Mouse (Mus musculus) kidney, adult 2 months (tissue): ENCODE measurements around the gene Zbed4. TPM values are rescaled to one million over a fixed set of nuclear protein-coding genes. Genes with fewer than 3 reads are reported as not detected.

Experiments
- DNase-seq: peaks from one replicate; pipeline ENCODE4 v3.0.0; 2021
- H3K27ac ChIP-seq: fragments of 200-500 bp; 2 replicates; pipeline ENCODE4 v1.5.1; 2012; ENCODE audit warnings: low read depth, low read length, control low read depth, inconsistent platforms; ENCODE audit not compliant: insufficient read depth
- H3K27me3 ChIP-seq: fragments of 200-500 bp; replicated peaks from 2 replicates; pipeline ENCODE4 v1.6.1; 2012; ENCODE audit warnings: mild to moderate bottlenecking, moderate library complexity, low read length, inconsistent platforms; ENCODE audit not compliant: control insufficient read depth, insufficient read depth
- H3K36me3 ChIP-seq: fragments of 200-500 bp; 2 replicates; pipeline ENCODE4 v1.6.1; 2012; ENCODE audit warnings: mild to moderate bottlenecking, moderate library complexity, low read length, inconsistent platforms; ENCODE audit not compliant: control insufficient read depth, insufficient read depth
- H3K4me1 ChIP-seq: fragments of 200-500 bp; 2 replicates; pipeline ENCODE4 v1.6.1; 2011; ENCODE audit warnings: low read length; ENCODE audit not compliant: control insufficient read depth, insufficient read depth
- H3K4me3 ChIP-seq: fragments of 200-500 bp; 2 replicates; pipeline ENCODE4 v1.5.1; 2011; ENCODE audit warnings: mild to moderate bottlenecking, low read depth, low read length, control low read depth; ENCODE audit not compliant: insufficient read depth
- CTCF ChIP-seq: fragments of 200-500 bp; conservative IDR thresholded peaks from 2 replicates; pipeline ENCODE4 v1.5.1; 2011; ENCODE audit warnings: low read depth, mild to moderate bottlenecking, control low read depth, low read length, moderate library complexity, mixed read lengths; ENCODE audit not compliant: insufficient read depth, insufficient read length
- POLR2A ChIP-seq: fragments of 200-500 bp; IDR thresholded peaks from one replicate; pipeline ENCODE4 v1.6.1; 2011; ENCODE audit warnings: low read depth, low read length, control low read depth
- WGBS: fragments of 180-500 bp; shearing (Covaris S2); methylation state at CpG from one replicate; pipeline ENCODE4 v1.1.7; 2018; 5-methylcytosine and 5-hydroxymethylcytosine counted together
- polyA plus RNA-seq: library from polyadenylated mRNA; depleted of rRNA; stranded (reverse); fragments of >200 nt; gene quantifications from 2 replicates; pipeline ENCODE4 v1.2.3, GENCODE M21; 2012

The Zbed4 gene
- polyA plus RNA-seq, 1 experiment, result 5.6 TPM

DNA sequence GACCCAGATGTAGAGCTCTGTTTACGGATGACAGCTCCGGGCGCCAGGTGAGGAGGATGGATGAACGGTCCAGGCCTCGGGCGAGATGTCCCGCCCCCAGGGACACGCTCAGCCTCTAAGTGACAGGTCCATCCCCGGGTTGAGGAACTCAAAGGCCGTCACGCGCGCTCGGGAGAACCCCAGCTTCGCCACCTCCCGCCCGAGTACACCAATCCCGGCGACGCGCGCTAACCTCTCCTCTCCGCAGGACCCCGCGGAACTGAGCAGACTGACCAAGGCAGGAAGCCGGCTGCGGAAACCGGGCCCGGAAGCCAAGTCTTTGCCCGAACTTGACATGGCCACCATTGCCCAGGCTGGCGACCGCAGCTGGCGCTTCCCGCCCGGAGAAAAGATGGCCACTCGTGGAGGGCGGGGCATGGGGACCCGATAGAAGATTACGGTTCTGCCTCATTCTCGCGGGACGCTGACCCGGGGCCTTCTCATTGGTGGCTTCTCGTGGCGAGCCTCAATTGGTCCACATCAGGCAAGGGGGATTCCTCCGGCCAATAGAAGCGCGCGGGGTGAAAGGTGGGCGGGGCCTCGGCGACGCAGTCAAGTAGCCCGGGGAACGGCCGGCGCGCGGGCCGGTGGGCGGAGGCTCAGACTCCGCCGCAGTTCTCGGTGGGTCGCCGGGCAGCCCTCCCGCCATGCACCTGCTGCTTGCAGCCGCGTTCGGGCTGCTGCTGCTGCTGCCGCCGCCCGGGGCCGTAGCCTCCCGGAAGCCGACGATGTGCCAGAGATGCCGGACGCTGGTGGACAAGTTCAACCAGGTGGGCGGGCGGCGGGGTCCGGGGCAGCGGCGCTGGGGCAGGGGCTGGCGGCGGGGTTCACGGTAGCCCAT is 67.8 kb downstream of the Zbed4 start, which contains the start of the genes Alg12 and Creld2:
Gene Alg12 (minus strand): TSS at position 293 of the 880 bp plus-strand sequence.
Gene Creld2 (plus strand): TSS at position 621 of the 880 bp plus-strand sequence.
- Histone ChIP-seq H3K36me3 (no peaks in the 10 kb centered on the region; the same call in 1 of the 2 replicates), H3K4me3 (peak within 1 kb of the TSS; percentile 93), H3K4me1 (peaks cover 5% of the 10 kb centered on the region; the same call in 1 of the 2 replicates), H3K27me3 (no peaks in the 10 kb centered on the region), H3K27ac (peak within 1 kb of the TSS; percentile 73)
- DNase-seq, result peak; percentile 100
- TF ChIP-seq POLR2A, result peak; percentile 47
- TF ChIP-seq CTCF, result no peak
- WGBS, result under 1% methylated on average over 88 of the region's 88 CpGs

DNA sequence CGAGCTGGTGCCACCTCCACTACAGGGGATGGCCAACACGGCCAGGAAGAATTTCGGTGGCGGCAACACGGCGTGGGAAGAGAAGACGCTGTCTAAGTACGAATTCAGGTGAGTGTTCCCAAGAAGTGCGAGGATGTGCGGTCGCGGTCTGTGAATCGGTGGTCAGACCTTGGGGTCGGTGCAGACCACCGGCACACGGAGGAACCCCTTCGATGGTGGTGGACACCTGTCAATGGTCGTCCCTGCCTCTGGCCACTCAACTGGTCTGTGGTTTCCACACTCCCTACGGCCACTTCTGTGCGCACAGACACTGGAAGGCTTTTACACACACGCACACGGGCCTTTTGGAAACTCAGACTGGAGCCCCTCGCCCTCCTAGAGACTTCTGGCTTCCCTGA is 68.4 kb downstream of the Zbed4 start:
- no peak overlapping the region for H3K27ac ChIP-seq
- WGBS, result under 1% methylated on average over 23 of the region's 23 CpGs
- no peak for DNase-seq
- H3K36me3 ChIP-seq, result no peaks in the 10 kb centered on the region; the same call in 1 of the 2 replicates
- peaks cover 5% of the 10 kb centered on the region; the same call in 1 of the 2 replicates for H3K4me1 ChIP-seq
- H3K4me3 ChIP-seq, result peak overlapping the region; percentile 83
- no peaks in the 10 kb centered on the region for H3K27me3 ChIP-seq
- TF ChIP-seq CTCF (no peak), POLR2A (no peak)

DNA sequence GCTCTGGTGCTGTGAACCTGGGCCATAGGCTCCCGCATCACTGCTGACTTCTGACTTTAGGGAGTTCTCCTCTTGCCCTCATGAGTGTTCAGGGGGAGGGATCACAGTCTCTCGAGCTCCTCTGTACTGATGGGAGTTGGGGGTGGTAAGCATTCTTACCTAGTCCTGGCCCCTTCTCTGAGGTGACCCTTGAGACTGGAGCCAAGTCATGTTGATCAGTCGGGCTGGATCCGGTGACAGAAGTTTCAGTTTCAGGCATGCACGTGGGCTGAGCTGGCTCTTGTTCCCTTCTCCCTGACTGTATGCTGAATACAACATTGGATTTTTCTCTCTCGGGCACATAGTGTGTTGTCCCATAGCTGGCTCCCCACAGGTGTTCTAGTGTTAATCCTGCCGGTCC is 69.9 kb downstream of the Zbed4 start:
- Histone ChIP-seq H3K27ac (no peak overlapping the region), H3K27me3 (no peaks in the 10 kb centered on the region), H3K4me3 (no peak overlapping the region), H3K4me1 (peaks cover 5% of the 10 kb centered on the region; the same call in 1 of the 2 replicates), H3K36me3 (no peaks in the 10 kb centered on the region)
- WGBS, result 50% methylated on average over 7 of the region's 7 CpGs
- no peak for TF ChIP-seq POLR2A
- TF ChIP-seq CTCF, result no peak
- DNase-seq, result no peak

DNA sequence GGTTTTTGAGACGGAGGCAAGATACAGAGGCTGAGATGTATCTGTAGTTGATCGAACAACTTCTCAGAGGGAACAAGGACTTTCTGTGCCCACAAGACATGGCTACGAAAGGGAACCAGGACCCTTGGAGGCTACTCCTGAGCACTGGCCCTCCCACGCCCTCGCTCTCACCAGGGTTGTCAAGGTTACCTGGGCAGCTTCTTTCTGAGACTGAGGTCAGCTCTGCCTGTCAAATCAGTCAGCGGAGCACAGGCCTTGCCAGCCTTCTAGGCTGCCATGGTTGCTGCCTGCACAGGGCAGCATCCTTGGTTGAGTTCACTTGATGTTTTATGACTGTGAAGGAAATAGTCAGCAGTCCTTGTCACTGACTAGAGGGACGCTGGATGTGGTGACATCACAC is 71.1 kb downstream of the Zbed4 start:
- no peak overlapping the region for H3K4me3 ChIP-seq
- no peaks in the 10 kb centered on the region for H3K36me3 ChIP-seq
- H3K4me1 ChIP-seq, result peaks cover 5% of the 10 kb centered on the region; the same call in 1 of the 2 replicates
- H3K27ac ChIP-seq, result no peak overlapping the region
- 86% methylated on average over 7 of the region's 7 CpGs for WGBS
- TF ChIP-seq POLR2A (no peak), CTCF (no peak)
- no peaks in the 10 kb centered on the region for H3K27me3 ChIP-seq
- no peak for DNase-seq

DNA sequence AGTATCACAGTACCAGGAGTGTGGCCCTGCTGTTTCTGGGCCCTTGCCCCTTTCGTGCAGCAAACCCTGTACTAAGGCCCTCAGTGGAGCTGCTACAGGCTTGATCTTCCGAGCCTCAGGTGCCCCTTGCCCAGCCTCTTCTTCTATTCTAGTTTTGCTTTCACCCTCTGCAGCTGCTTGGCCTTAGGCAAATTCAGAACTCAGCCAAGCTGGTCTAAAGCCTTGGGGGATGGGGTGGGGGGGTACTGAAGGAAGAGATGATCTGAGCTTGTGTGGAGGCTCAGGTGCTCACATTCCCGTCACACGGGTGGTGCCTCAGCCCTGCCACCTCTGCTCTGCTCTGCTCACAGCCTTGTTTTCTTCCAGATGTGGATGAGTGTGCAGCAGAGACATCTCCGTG is 71.9 kb downstream of the Zbed4 start:
- Histone ChIP-seq H3K27ac (no peak overlapping the region), H3K4me1 (peaks cover 4% of the 10 kb centered on the region; the same call in 1 of the 2 replicates), H3K27me3 (no peaks in the 10 kb centered on the region), H3K36me3 (no peaks in the 10 kb centered on the region), H3K4me3 (no peak overlapping the region)
- TF ChIP-seq POLR2A (no peak), CTCF (no peak)
- WGBS, result 94% methylated on average over 5 of the region's 5 CpGs
- no peak for DNase-seq

DNA sequence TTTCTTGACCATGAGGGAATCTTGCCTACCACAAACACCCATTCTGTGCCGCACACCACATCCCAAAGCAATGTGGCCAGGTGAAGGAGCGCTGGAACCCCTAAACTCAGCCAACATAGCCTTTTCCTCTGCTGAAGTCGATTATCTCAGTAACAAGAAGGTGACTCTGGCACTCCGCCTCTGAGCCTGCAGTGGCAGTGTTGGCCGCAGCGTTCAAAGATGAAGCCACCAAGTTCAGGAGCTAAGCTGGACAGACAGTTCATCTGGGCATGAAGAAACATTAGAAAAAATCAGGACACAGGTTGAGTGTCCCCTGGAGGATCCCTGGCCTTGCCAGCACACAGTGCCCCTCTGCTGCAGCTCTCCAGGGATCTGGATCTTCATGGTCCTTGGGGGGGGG is 76.0 kb downstream of the Zbed4 start:
- WGBS, result 91% methylated on average over 6 of the region's 6 CpGs
- Histone ChIP-seq H3K4me1 (peaks cover 34% of the 10 kb centered on the region), H3K4me3 (no peak overlapping the region), H3K27me3 (no peaks in the 10 kb centered on the region), H3K27ac (no peak overlapping the region), H3K36me3 (no peaks in the 10 kb centered on the region)
- DNase-seq, result no peak
- TF ChIP-seq CTCF, result no peak
- no peak for TF ChIP-seq POLR2A

DNA sequence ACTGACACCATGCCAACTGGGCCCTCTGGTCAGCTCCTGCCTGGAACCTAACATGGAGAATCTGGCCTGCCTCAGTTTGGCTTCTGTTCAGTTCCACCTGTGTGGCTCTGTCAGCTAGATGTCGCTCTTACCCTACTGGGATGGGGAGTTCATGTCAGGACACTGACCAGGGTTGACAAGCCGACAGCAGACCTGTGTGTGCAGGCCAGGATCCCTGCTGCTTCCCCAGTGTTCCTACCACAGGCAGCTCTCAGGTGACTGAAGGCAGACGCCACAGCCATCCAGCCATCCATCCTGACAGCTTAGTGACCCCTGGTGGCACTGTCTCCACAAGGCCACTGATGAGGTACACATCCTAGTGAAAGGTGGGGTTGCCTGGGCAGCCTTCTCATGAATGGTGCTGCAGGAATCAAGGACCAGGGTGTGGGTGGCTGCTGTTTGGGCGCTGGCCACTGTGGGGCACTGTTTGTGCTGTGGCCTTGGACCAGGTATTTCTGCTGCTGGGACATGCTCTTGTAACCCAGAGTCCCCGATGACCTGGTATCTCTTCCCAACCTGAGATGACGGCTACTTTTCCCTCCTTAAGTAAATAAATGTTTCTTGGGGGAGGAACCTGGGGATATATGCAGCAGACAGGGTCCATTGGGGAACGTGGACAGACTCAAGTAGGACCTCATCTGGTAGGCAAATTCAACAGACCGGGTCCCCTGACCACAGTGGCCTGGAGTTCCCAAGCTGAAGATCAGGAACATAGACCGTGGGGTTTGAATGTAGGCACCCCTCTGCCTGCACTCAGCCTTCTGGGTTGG is 76.7 kb downstream of the Zbed4 start:
- Histone ChIP-seq H3K4me3 (no peak overlapping the region), H3K4me1 (peaks cover 37% of the 10 kb centered on the region), H3K27ac (no peak overlapping the region), H3K36me3 (no peaks in the 10 kb centered on the region), H3K27me3 (no peaks in the 10 kb centered on the region)
- 17% methylated on average over 9 of the region's 9 CpGs for WGBS
- peak; percentile 90 for DNase-seq
- TF ChIP-seq POLR2A (no peak), CTCF (peak; percentile 93)
